Mouse (Mus musculus): ENCODE results near the gene Cntfr.

Cntfr gene

DNA sequence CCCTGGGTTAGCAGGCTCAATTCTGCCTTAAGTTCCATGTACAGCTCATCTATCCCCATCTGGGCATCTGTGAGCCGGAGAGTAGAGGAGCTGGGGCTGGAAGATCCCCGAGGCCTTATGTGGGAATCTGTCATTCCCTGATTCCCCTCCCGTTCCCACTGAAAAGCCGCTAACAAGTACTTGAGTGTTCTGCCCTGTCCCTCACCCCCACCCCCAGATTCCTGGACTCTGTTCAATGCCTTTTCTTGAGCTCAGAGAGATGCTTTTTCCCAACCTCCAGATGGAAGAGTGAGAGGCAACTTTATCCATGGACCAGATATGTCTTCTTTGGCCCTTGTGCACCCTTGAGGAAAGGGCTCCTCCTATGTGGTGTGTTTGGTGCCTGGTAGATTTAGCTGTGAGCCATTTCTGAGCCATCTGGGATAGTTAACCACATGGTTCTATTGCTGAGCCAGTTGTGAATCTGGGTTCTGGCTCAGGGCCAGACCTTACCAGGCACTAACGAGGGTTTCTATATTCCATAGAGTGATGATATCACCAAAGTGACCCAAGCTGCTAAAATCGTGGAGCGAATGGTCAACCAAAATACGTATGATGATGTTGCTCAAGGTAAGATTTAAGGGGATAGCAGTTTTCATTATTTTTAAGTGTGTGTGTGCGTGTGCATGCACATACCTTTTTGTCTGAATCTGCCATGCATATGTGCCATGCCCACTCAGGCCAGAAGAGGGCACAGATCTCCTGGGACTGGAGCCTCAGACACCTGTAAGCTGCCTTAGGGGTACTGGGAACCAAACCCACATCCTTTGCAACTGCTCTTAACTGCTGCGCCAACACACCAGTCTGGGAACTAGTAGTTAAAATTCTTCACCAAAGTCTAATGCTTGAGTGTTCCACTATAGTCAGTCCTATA is 87.0 kb downstream of the Cntfr start:
- peak in 1 of 2 experiments; percentile 16 for DNase-seq

Measured in kidney, postnatal 25 days (tissue).